Mouse (Mus musculus): ENCODE results near the gene Tbl1xr1. TPM values are rescaled to one million over a fixed set of nuclear protein-coding genes. Genes with fewer than 3 reads are reported as not detected.

The Tbl1xr1 gene
- polyA plus RNA-seq (2012; rRNA removed) (27.8 and 29.5 TPM in 2 replicates), polyA plus RNA-seq (2014; fragmentation: Nextera tagmentation; extraction: Ambion mirVana) (26.6 and 27.0 TPM in 2 replicates)

DNA sequence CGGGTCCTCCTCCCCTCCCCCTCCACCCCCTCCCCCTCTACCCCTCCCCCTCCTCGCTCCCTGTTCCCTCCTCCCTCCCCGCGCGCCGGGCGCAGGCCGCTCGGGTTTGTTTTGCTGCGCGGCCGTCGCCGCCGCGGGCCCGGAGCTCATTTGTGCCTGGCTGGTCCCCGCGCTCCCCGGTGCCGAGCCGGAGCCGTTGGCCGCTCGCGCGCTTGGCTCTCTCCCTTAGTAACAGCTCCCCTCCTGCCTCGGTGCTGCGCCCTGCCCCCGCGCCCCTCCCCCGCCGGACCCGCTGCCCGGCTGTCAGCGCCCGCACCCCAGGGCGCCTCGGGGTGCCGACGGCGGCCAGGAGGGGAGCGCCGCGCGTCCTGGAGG lies at the start of gene Tbl1xr1:
Tbl1xr1 (plus strand) TSS at position 92 of the 375 bp plus-strand sequence.
- no peak for TF ChIP-seq POLR2A (IDR thresholded peaks at IDR 0.05; ENCODE audit: borderline replicate concordance, extremely low read depth, insufficient read depth, insufficient read length)
- WGBS = 0% methylated on average over 24 of the region's 46 CpGs
- peaks cover 24% of the 10 kb centered on the region for H3K4me1 ChIP-seq (ENCODE audit: control insufficient read depth, insufficient read depth, low read length)
- H3K36me3 ChIP-seq (ENCODE audit: control insufficient read depth, insufficient read depth, low read length) = peaks cover 4% of the 10 kb centered on the region
- DNase-seq (ENCODE audit: low spot score) = peak; percentile 91
- peak within 1 kb of the TSS; percentile 98 for H3K27ac ChIP-seq (replicated peaks; ENCODE audit: low read depth, low read length)
- ATAC-seq (ENCODE audit: low FRiP score, low read depth) = peak; percentile 85
- peak within 1 kb of the TSS; percentile 61 for H3K4me2 ChIP-seq (replicated peaks; ENCODE audit: low read depth, low read length, severe bottlenecking)
- no peaks in the 10 kb centered on the region for H3K27me3 ChIP-seq (ENCODE audit: control insufficient read depth, insufficient read depth, low read length)
- no peaks in the 10 kb centered on the region for H3K9me3 ChIP-seq (ENCODE audit: control insufficient read depth, low read length)
- peak within 1 kb of the TSS; percentile 96 for H3K9ac ChIP-seq (ENCODE audit: low read depth, low read length, severe bottlenecking)
- H3K4me3 ChIP-seq (replicated peaks; ENCODE audit: low read length) = peak within 1 kb of the TSS; percentile 88

DNA sequence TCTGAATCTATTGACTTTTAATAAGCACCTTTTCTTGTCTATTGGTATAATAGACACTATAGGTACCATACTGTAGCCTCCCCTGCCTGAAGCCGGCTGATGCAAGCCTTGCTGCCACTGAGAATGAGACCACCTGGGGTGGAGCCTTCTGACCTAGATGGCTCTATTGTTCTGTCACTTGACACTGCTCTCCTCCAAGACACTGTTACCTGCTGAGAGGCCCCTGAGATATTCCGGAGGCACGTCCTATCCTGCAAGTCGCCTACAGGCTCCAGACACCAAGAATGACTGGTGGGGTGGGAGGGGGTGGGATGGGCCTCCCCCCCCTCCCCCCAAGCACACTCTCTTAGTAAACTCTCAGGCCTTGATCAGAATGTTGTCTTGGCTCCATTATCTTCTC lies 38.4 kb upstream of the Tbl1xr1 start:
- Histone ChIP-seq H3K4me2 (replicated peaks; ENCODE audit: low read depth, low read length, severe bottlenecking) (no peak overlapping the region), H3K4me3 (replicated peaks; ENCODE audit: low read length) (no peak overlapping the region), H3K27ac (replicated peaks; ENCODE audit: low read depth, low read length) (no peak overlapping the region), H3K9me3 (ENCODE audit: control insufficient read depth, low read length) (no peaks in the 10 kb centered on the region), H3K36me3 (ENCODE audit: control insufficient read depth, insufficient read depth, low read length) (no peaks in the 10 kb centered on the region), H3K27me3 (ENCODE audit: control insufficient read depth, insufficient read depth, low read length) (no peaks in the 10 kb centered on the region), H3K9ac (ENCODE audit: low read depth, low read length, severe bottlenecking) (no peak overlapping the region), H3K4me1 (ENCODE audit: control insufficient read depth, insufficient read depth, low read length) (no peaks in the 10 kb centered on the region)
- ATAC-seq (ENCODE audit: low FRiP score, low read depth) = no peak
- TF ChIP-seq POLR2A (IDR thresholded peaks at IDR 0.05; ENCODE audit: borderline replicate concordance, extremely low read depth, insufficient read depth, insufficient read length) = no peak
- WGBS = 43% methylated on average over 4 of the region's 4 CpGs
- DNase-seq (ENCODE audit: low spot score) = no peak

DNA sequence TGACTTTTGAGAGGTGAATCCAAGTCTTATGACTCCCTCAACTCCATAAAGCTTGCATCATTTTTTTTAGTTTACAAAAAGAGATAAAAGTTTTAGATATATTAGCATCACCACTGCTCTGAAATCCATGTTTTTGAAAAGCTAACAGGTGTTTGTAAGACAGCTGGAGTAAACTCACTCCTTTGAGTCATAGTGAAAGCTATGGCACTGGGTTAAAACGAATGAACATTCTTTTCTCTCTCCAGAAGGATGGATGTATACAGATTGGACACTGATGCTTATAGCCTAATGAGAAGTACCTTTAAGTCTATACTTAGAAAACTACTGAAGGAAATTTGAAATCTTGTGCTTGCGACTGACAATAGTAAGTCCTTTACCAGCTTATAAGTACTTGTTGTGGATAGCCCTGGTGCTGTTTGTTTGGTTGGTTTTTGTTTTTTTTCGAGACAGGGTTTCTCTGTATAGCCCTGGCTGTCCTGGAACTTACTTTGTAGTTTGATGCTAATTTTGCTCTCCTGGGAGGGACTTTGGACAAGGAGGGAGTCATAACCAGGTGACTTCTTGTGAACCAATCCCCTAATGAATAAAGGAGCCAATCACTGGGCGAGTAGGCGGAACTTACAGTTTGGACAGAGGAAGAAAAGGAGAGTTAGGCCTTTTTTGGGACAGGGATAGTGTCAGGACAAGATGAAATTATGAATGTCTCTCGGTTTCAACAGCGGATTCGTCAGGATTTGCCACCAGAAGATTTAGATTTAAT lies 37.2 kb upstream of the Tbl1xr1 start:
- H3K27ac ChIP-seq (replicated peaks; ENCODE audit: low read depth, low read length) = no peak overlapping the region
- H3K36me3 ChIP-seq (ENCODE audit: control insufficient read depth, insufficient read depth, low read length) = no peaks in the 10 kb centered on the region
- no peak overlapping the region for H3K4me2 ChIP-seq (replicated peaks; ENCODE audit: low read depth, low read length, severe bottlenecking)
- ATAC-seq (ENCODE audit: low FRiP score, low read depth) (no peak), DNase-seq (ENCODE audit: low spot score) (no peak)
- no peaks in the 10 kb centered on the region for H3K4me1 ChIP-seq (ENCODE audit: control insufficient read depth, insufficient read depth, low read length)
- H3K9ac ChIP-seq (ENCODE audit: low read depth, low read length, severe bottlenecking) = no peak overlapping the region
- WGBS = 88% methylated on average over 8 of the region's 8 CpGs
- no peak overlapping the region for H3K4me3 ChIP-seq (replicated peaks; ENCODE audit: low read length)
- TF ChIP-seq POLR2A (IDR thresholded peaks at IDR 0.05; ENCODE audit: borderline replicate concordance, extremely low read depth, insufficient read depth, insufficient read length) = no peak
- H3K9me3 ChIP-seq (ENCODE audit: control insufficient read depth, low read length) = no peaks in the 10 kb centered on the region
- H3K27me3 ChIP-seq (ENCODE audit: control insufficient read depth, insufficient read depth, low read length) = no peaks in the 10 kb centered on the region

DNA sequence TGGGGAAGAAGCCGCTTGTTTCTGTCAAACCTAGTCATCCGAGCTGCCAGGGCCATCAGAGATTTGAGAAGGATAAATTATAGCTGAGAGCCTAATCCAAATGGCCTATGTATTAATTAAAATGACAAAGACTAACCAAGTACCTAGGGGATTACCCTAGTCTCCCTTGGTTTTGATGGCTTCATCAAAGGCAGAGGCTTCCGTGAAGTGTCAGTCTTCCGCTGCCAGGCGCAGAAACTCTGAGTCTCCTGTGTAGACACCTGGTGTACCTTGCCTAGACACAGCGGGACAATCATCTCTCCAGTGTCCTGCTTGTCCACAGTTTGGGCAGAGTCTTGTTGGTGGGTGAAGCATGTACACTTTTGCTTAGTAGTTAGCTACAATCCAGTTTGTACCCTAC lies 35.8 kb upstream of the Tbl1xr1 start:
- Histone ChIP-seq H3K4me2 (replicated peaks; ENCODE audit: low read depth, low read length, severe bottlenecking) (no peak overlapping the region), H3K36me3 (ENCODE audit: control insufficient read depth, insufficient read depth, low read length) (no peaks in the 10 kb centered on the region), H3K4me1 (ENCODE audit: control insufficient read depth, insufficient read depth, low read length) (no peaks in the 10 kb centered on the region), H3K4me3 (replicated peaks; ENCODE audit: low read length) (no peak overlapping the region), H3K9ac (ENCODE audit: low read depth, low read length, severe bottlenecking) (no peak overlapping the region), H3K27me3 (ENCODE audit: control insufficient read depth, insufficient read depth, low read length) (no peaks in the 10 kb centered on the region), H3K9me3 (ENCODE audit: control insufficient read depth, low read length) (no peaks in the 10 kb centered on the region), H3K27ac (replicated peaks; ENCODE audit: low read depth, low read length) (no peak overlapping the region)
- no peak for TF ChIP-seq POLR2A (IDR thresholded peaks at IDR 0.05; ENCODE audit: borderline replicate concordance, extremely low read depth, insufficient read depth, insufficient read length)
- no peak for ATAC-seq (ENCODE audit: low FRiP score, low read depth)
- DNase-seq (ENCODE audit: low spot score) = no peak
- WGBS = 79% methylated on average over 6 of the region's 6 CpGs

DNA sequence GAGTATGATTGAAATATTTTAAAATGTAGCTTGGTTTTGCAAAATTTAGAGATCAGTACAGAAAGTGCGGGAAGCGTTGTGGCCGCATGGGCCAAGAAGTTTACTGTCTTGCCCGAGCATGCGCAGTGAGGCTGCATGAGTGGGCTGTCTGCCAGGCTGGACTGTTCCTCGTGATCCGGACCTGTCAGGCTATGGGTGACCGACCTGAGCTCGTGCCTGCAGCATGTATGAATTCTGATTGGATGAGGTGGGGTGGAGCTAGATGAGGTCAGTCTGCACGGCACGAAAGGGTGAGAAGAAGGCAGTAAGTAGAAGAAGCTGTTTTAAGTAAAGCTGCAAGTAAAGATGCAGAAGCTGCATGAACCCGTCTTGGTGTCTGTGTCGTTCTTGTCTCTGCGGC lies 29.2 kb upstream of the Tbl1xr1 start:
- Histone ChIP-seq H3K27me3 (ENCODE audit: control insufficient read depth, insufficient read depth, low read length) (no peaks in the 10 kb centered on the region), H3K36me3 (ENCODE audit: control insufficient read depth, insufficient read depth, low read length) (no peaks in the 10 kb centered on the region), H3K4me1 (ENCODE audit: control insufficient read depth, insufficient read depth, low read length) (no peaks in the 10 kb centered on the region), H3K4me2 (replicated peaks; ENCODE audit: low read depth, low read length, severe bottlenecking) (no peak overlapping the region), H3K9me3 (ENCODE audit: control insufficient read depth, low read length) (no peaks in the 10 kb centered on the region), H3K9ac (ENCODE audit: low read depth, low read length, severe bottlenecking) (no peak overlapping the region), H3K27ac (replicated peaks; ENCODE audit: low read depth, low read length) (no peak overlapping the region), H3K4me3 (replicated peaks; ENCODE audit: low read length) (no peak overlapping the region)
- ATAC-seq (ENCODE audit: low FRiP score, low read depth) (no peak), DNase-seq (ENCODE audit: low spot score) (no peak)
- no peak for TF ChIP-seq POLR2A (IDR thresholded peaks at IDR 0.05; ENCODE audit: borderline replicate concordance, extremely low read depth, insufficient read depth, insufficient read length)
- WGBS = 84% methylated on average over 14 of the region's 14 CpGs
